Mouse (Mus musculus) forebrain, postnatal 0 days (tissue): ENCODE data around the gene Gm43064. TPM values are rescaled to one million over a fixed set of nuclear protein-coding genes. Genes with fewer than 3 reads are reported as not detected.

Experiments used
- ATAC-seq: fragments of 200-750 bp; cut with Nextera tagmentation; 2 replicates; pipeline ENCODE4 v1.8.0; 2017; ENCODE audit warnings: mild to moderate bottlenecking, moderate library complexity
- DNase-seq: peaks from one replicate; pipeline ENCODE4 v3.0.0-alpha.2; 2015
- H3K27ac ChIP-seq: fragments of 300-500 bp; sonication (generic); 2 replicates; pipeline ENCODE4 v1.5.1; 2014; ENCODE audit warnings: low read depth, mild to moderate bottlenecking, antibody characterized with exemption, low read length, moderate library complexity, mixed read lengths
- H3K27me3 ChIP-seq: fragments of 300-500 bp; sonication (generic); 2 replicates; pipeline ENCODE4 v1.6.1; 2014; ENCODE audit warnings: mild to moderate bottlenecking, low read length, mixed read lengths; ENCODE audit not compliant: insufficient read depth
- H3K36me3 ChIP-seq: fragments of 300-500 bp; sonication (generic); 2 replicates; pipeline ENCODE4 v1.6.1; 2014; ENCODE audit warnings: mild to moderate bottlenecking, moderate library complexity; ENCODE audit not compliant: insufficient read depth
- H3K4me1 ChIP-seq: fragments of 300-500 bp; sonication (generic); 2 replicates; pipeline ENCODE4 v1.6.1; 2014; ENCODE audit warnings: antibody characterized with exemption; ENCODE audit not compliant: insufficient read depth
- H3K4me2 ChIP-seq: fragments of 300-500 bp; sonication (generic); 2 replicates; pipeline ENCODE4 v1.6.1; 2014; ENCODE audit warnings: low read depth, mild to moderate bottlenecking, moderate library complexity
- H3K4me3 ChIP-seq: fragments of 300-500 bp; sonication (generic); 2 replicates; pipeline ENCODE4 v1.5.1; 2014; ENCODE audit warnings: low read depth, low read length, mixed read lengths
- H3K9ac ChIP-seq: fragments of 300-500 bp; sonication (generic); 2 replicates; pipeline ENCODE4 v1.6.1; 2014; ENCODE audit warnings: mild to moderate bottlenecking
- H3K9me3 ChIP-seq: fragments of 300-500 bp; sonication (generic); 2 replicates; pipeline ENCODE4 v1.6.1; 2016; ENCODE audit warnings: low read length
- CTCF ChIP-seq: sonication (generic); IDR thresholded peaks from 2 replicates; pipeline ENCODE4 v1.5.1; 2016; ENCODE audit warnings: antibody characterized with exemption, control low read depth, low read depth
- WGBS: fragments of 180-500 bp; shearing (Covaris S2); extraction: QIAGEN DNeasy Blood & Tissue Kit; methylation state at CpG from one replicate; pipeline ENCODE4 v1.1.7; 2014; 5-methylcytosine and 5-hydroxymethylcytosine counted together
- polyA plus RNA-seq: library from polyadenylated mRNA; unstranded; fragments of >200 nt; fragmentation: Nextera tagmentation; extraction: Ambion mirVana; gene quantifications from 2 replicates; pipeline ENCODE4 v1.2.1, GENCODE M21; 2015
- total RNA-seq: library from RNA; depleted of rRNA; stranded (reverse); fragments of >200 nt; gene quantifications from 2 replicates; pipeline ENCODE4 v1.2.3, GENCODE M21; 2014

The Gm43064 gene
- total and polyA plus RNA-seq, 2 experiments from 2014 or later = 0.08 to 0.29 TPM

- no peak for TF ChIP-seq CTCF
- 76% methylated on average over 11 of the region's 11 CpGs for whole genome bisulfite sequencing
- no peaks in the 10 kb centered on the region for H3K4me1 ChIP-seq
- no peaks in the 10 kb centered on the region for H3K9me3 ChIP-seq
- 0 out of 2 replicates have a peak, but pooled peaks cover 12% of the 10 kb centered on the region for H3K36me3 ChIP-seq
- H3K27ac ChIP-seq = no peak overlapping the region
- no peak for DNase-seq
- H3K27me3 ChIP-seq = no peaks in the 10 kb centered on the region
- no peak overlapping the region for H3K4me3 ChIP-seq
- H3K4me2 ChIP-seq = no peak overlapping the region
- H3K9ac ChIP-seq = no peak overlapping the region
- ATAC-seq = no peak
Observed at GRCm38 (mm10) chr3:103777940-103778339, 31.4 kb upstream of the Gm43064 start.

DNA sequence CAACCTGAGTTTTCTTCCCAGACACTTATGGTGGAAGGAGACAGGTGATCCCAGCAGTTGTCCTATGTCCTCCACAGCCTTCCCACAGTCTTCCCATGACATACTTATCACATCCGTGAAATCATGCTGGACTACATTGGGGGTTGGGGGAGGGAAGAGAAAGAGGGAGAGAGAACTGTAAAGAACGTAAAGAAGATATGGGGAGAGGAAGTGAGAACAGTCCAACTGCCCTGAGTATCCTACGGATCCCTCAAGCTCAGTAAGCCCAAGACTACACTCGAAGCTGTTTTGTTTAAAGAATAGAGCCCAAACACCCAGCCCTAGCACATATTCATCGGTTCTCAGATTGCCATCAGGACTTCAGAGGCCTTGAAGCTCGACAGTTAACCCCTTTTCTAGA lies 30.7 kb upstream of the Gm43064 start:
- no peak for TF ChIP-seq CTCF
- Histone ChIP-seq H3K4me3 (no peak overlapping the region), H3K4me2 (no peak overlapping the region), H3K36me3 (0 out of 2 replicates have a peak, but pooled peaks cover 12% of the 10 kb centered on the region), H3K4me1 (no peaks in the 10 kb centered on the region), H3K27me3 (no peaks in the 10 kb centered on the region), H3K9ac (no peak overlapping the region), H3K9me3 (no peaks in the 10 kb centered on the region), H3K27ac (no peak overlapping the region)
- 87% methylated on average over 6 of the region's 6 CpGs for WGBS
- DNase-seq (no peak), ATAC-seq (no peak)

- DNase-seq = no peak
- H3K4me2 ChIP-seq = no peak overlapping the region
- ATAC-seq = no peak
- H3K9ac ChIP-seq = no peak overlapping the region
- no peaks in the 10 kb centered on the region for H3K27me3 ChIP-seq
- no peak overlapping the region for H3K4me3 ChIP-seq
- 0 out of 2 replicates have a peak, but pooled peaks cover 12% of the 10 kb centered on the region for H3K36me3 ChIP-seq
- WGBS = 59% methylated on average over 7 of the region's 7 CpGs
- no peak for TF ChIP-seq CTCF
- no peak overlapping the region for H3K27ac ChIP-seq
- H3K9me3 ChIP-seq = no peaks in the 10 kb centered on the region
- H3K4me1 ChIP-seq = no peaks in the 10 kb centered on the region
Observed at GRCm38 (mm10) chr3:103779183-103779582, 30.2 kb upstream of the Gm43064 start.

GRCm38 (mm10) chr3:103780271-103780670 lies 29.1 kb upstream of the Gm43064 start:
- no peak overlapping the region for H3K4me2 ChIP-seq
- no peak for TF ChIP-seq CTCF
- no peak for DNase-seq
- H3K9ac ChIP-seq = no peak overlapping the region
- H3K9me3 ChIP-seq = no peaks in the 10 kb centered on the region
- no peaks in the 10 kb centered on the region for H3K27me3 ChIP-seq
- 0 out of 2 replicates have a peak, but pooled peaks cover 12% of the 10 kb centered on the region for H3K36me3 ChIP-seq
- ATAC-seq = no peak
- no peak overlapping the region for H3K27ac ChIP-seq
- 93% methylated on average over 3 of the region's 3 CpGs for WGBS
- H3K4me1 ChIP-seq = no peaks in the 10 kb centered on the region
- H3K4me3 ChIP-seq = no peak overlapping the region

DNA sequence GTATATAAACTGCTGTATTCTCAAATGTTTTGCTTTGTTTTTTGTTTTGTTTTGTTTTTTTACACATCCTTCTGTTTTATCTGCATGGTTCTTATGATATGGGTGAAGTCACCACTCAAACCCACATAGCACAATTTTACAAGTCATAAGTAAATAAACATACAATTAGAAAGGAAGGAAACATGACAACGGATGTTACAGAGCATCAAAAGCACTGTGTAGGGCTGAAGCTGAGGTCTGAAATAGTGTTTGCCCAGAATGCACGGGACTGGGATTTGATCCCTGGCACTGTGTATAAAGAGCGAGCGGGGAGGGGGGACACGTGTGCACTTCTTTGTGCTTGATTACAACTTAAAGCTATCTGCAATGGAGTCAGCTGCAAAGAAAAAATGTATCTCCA lies 28.6 kb upstream of the Gm43064 start:
- no peaks in the 10 kb centered on the region for H3K4me1 ChIP-seq
- no peak for DNase-seq

GRCm38 (mm10) chr3:103782844-103783609 lies 26.3 kb upstream of the Gm43064 start:
- no peak for ATAC-seq
- no peak for DNase-seq
- H3K27ac ChIP-seq = no peak overlapping the region
- no peaks in the 10 kb centered on the region for H3K27me3 ChIP-seq
- no peak overlapping the region for H3K4me3 ChIP-seq
- no peaks in the 10 kb centered on the region for H3K9me3 ChIP-seq
- 89% methylated on average over 4 of the region's 4 CpGs for WGBS
- H3K9ac ChIP-seq = no peak overlapping the region
- no peak overlapping the region for H3K4me2 ChIP-seq
- H3K36me3 ChIP-seq = no peaks in the 10 kb centered on the region
- no peak for TF ChIP-seq CTCF
- H3K4me1 ChIP-seq = no peaks in the 10 kb centered on the region

More for the DNA sequence above, 28.6 kb upstream of the Gm43064 start:
- Histone ChIP-seq H3K9ac (no peak overlapping the region), H3K36me3 (0 out of 2 replicates have a peak, but pooled peaks cover 11% of the 10 kb centered on the region), H3K4me2 (no peak overlapping the region), H3K4me3 (no peak overlapping the region), H3K27ac (no peak overlapping the region), H3K27me3 (no peaks in the 10 kb centered on the region), H3K9me3 (no peaks in the 10 kb centered on the region)
- ATAC-seq = no peak
- WGBS = 72% methylated on average over 5 of the region's 5 CpGs
- TF ChIP-seq CTCF = no peak

DNA sequence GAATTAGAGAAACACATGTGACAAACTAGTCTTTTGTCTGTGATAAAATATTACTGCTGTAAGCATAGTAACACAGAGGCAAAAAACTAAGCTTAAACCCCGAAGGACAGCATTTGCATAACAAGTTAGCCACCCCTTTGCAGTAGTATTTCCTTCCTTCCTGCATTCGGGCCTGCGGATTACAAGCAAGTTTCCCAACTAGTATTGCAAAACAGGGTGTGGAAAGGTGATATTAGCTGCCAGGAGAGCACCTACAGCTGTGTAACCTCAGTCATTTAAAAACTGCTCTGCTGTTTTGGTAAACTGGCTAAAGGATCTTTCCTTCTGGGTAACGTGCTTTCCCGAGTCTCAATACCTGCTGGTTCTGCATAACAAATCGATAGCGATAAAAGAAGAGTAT lies 22.1 kb upstream of the Gm43064 start:
- no peak for TF ChIP-seq CTCF
- Histone ChIP-seq H3K4me3 (no peak overlapping the region), H3K9me3 (no peaks in the 10 kb centered on the region), H3K36me3 (no peaks in the 10 kb centered on the region), H3K9ac (no peak overlapping the region), H3K4me1 (peaks cover 9% of the 10 kb centered on the region; the same call in 1 of the 2 replicates), H3K4me2 (no peak overlapping the region), H3K27ac (no peak overlapping the region), H3K27me3 (no peaks in the 10 kb centered on the region)
- no peak for DNase-seq
- no peak for ATAC-seq
- WGBS = 63% methylated on average over 7 of the region's 7 CpGs
